Mouse (Mus musculus): ENCODE data around the gene Chrdl2. TPM values are rescaled to one million over a fixed set of nuclear protein-coding genes. Genes with fewer than 3 reads are reported as not detected.
"Not testable (repeated sequence)": the region's sequence is repeated elsewhere in the genome, so short reads cannot be mapped to it uniquely, and the experiment has no call there.

The Chrdl2 gene
- total RNA-seq, 1 experiment = 0.36 TPM

DNA sequence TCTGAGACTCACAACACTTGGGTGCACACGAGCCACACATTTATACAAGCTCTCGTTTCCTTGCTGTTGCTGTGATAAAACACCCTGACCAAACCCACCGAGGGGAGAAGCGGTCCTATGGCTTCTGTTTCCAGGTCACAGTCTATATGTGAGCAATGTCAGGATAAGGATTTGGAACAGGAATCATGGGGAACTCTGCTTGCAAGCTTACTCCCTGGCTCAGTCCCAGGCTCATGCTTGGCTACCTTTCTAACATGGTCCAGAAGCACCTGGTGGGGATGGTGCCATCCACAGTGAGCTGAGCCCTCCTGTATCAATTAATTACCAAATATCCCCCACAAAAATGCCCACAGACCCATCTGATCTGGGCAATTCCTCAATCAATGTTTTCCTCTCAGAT is 36.8 kb upstream of the Chrdl2 start:
- Histone ChIP-seq H3K36me3 (ENCODE audit: control insufficient read depth, insufficient read depth, low read length, poor library complexity, severe bottlenecking) (no peaks in the 10 kb centered on the region), H3K4me1 (ENCODE audit: control insufficient read depth in 2 of 2, insufficient read depth in 2 of 2, low read length in 2 of 2, poor library complexity in 1 of 2) (peaks cover 3 to 8% of the 10 kb centered on the region in 2 experiments; a peak in 3 of 4 replicates), H3K9ac (ENCODE audit: insufficient read depth, low read depth, low read length, poor library complexity, severe bottlenecking) (no peak overlapping the region), H3K27ac (ENCODE audit: insufficient read depth, low read depth, low read length, poor library complexity, severe bottlenecking) (no peak overlapping the region), H3K9me3 (ENCODE audit: control insufficient read depth, insufficient read depth, low read depth, low read length) (no peaks in the 10 kb centered on the region), H3K4me3 (ENCODE audit: insufficient read depth in 1 of 2, low read depth in 1 of 2, low read length in 2 of 2, poor library complexity in 1 of 2, severe bottlenecking in 1 of 2) (no peak overlapping the region)
- in situ Hi-C loops (cut with MboI; ENCODE audit: low sequenced_read_pairs in 2 of 2, unreplicated experiment in 2 of 2) = no loop called here
- no peak for DNase-seq (ENCODE audit: low read depth, low spot score)
- no peak for TF ChIP-seq ZC3H11A (IDR thresholded peaks at IDR 0.05; ENCODE audit: borderline replicate concordance, low read depth, low read length)
- TF ChIP-seq CHD2 (IDR thresholded peaks at IDR 0.05; ENCODE audit: low read depth, low read length) = no peak
- TF ChIP-seq ZNF384 (IDR thresholded peaks at IDR 0.05; ENCODE audit: low read depth, low read length) = no peak
- no peak for TF ChIP-seq HCFC1 (IDR thresholded peaks at IDR 0.05; ENCODE audit: borderline replicate concordance, insufficient read depth, low read length)
- TF ChIP-seq MAFK (IDR thresholded peaks at IDR 0.05; ENCODE audit: insufficient read depth, low read depth, low read length) = no peak

DNA sequence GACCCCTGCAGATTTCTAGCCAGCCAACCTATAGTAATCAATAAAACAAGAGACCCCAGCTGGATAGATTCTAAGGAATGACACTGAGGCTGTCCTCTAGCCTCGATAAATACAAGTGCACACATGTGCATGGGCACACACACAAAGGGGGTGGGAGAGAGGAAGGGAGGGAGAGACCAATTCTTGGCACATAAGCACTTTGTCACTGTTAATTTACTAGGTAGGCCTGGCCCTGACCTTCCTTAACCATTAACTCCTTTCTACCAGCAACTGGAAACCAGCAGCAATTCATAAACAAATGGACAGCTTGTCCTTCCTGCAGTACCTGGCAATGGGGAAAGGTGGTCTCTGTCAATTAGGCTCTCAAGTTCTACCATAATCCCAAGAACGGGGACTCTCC is 34.0 kb upstream of the Chrdl2 start:
- no peak overlapping the region for H3K27ac ChIP-seq (ENCODE audit: insufficient read depth, low read depth, low read length, poor library complexity, severe bottlenecking)
- H3K9me3 ChIP-seq (ENCODE audit: control insufficient read depth, insufficient read depth, low read depth, low read length) = no peaks in the 10 kb centered on the region
- H3K36me3 ChIP-seq (ENCODE audit: control insufficient read depth, insufficient read depth, low read length, poor library complexity, severe bottlenecking) = no peaks in the 10 kb centered on the region; the same call in 1 of the 2 replicates
- no peak overlapping the region for H3K4me3 ChIP-seq (ENCODE audit: insufficient read depth in 1 of 2, low read depth in 1 of 2, low read length in 2 of 2, poor library complexity in 1 of 2, severe bottlenecking in 1 of 2)
- H3K9ac ChIP-seq (ENCODE audit: insufficient read depth, low read depth, low read length, poor library complexity, severe bottlenecking) = no peak overlapping the region
- TF ChIP-seq ZC3H11A (IDR thresholded peaks at IDR 0.05; ENCODE audit: borderline replicate concordance, low read depth, low read length) (no peak), MAFK (IDR thresholded peaks at IDR 0.05; ENCODE audit: insufficient read depth, low read depth, low read length) (no peak), CHD2 (IDR thresholded peaks at IDR 0.05; ENCODE audit: low read depth, low read length) (no peak)
- no peaks in the 10 kb centered on the region; a peak in 1 of 4 replicates for H3K4me1 ChIP-seq (ENCODE audit: control insufficient read depth in 2 of 2, insufficient read depth in 2 of 2, low read length in 2 of 2, poor library complexity in 1 of 2)
- DNase-seq (ENCODE audit: low read depth, low spot score) = no peak
- in situ Hi-C loops (cut with MboI; ENCODE audit: low sequenced_read_pairs in 2 of 2, unreplicated experiment in 2 of 2) = no loop called here

DNA sequence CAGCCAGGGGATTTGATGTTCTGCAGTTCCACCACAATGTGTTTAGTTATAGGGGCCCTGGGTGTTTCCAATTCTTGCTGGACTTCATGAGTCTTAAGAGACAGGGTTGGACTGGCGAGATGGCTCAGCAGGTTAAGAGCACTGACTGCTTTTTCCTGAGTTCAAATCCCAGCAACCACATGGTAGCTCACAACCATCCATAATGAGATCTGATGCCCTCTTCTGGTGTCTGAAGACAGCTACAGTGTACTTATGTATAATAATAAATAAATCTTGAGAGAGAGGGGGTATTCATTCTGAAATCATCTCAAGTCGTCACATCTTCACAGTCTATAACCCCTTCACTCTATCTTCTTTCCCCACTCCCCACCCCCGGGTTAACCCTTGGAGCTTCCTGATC is 33.1 kb upstream of the Chrdl2 start:
- H3K36me3 ChIP-seq (ENCODE audit: control insufficient read depth, insufficient read depth, low read length, poor library complexity, severe bottlenecking); H3K4me3 ChIP-seq (ENCODE audit: insufficient read depth in 1 of 2, low read depth in 1 of 2, low read length in 2 of 2, poor library complexity in 1 of 2, severe bottlenecking in 1 of 2); H3K9ac ChIP-seq (ENCODE audit: insufficient read depth, low read depth, low read length, poor library complexity, severe bottlenecking); in situ Hi-C loops (cut with MboI; ENCODE audit: low sequenced_read_pairs in 2 of 2, unreplicated experiment in 2 of 2); H3K4me1 ChIP-seq (ENCODE audit: control insufficient read depth in 2 of 2, insufficient read depth in 2 of 2, low read length in 2 of 2, poor library complexity in 1 of 2); H3K9me3 ChIP-seq (ENCODE audit: control insufficient read depth, insufficient read depth, low read depth, low read length); H3K27ac ChIP-seq (ENCODE audit: insufficient read depth, low read depth, low read length, poor library complexity, severe bottlenecking); DNase-seq (ENCODE audit: low read depth, low spot score): not testable (repeated sequence)

GRCm38 (mm10) chr7:99974208-99974970 is 31.6 kb upstream of the Chrdl2 start:
- H3K9me3 ChIP-seq (ENCODE audit: control insufficient read depth, insufficient read depth, low read depth, low read length) = no peaks in the 10 kb centered on the region
- in situ Hi-C loops (cut with MboI; ENCODE audit: low sequenced_read_pairs in 2 of 2, unreplicated experiment in 2 of 2) = no loop called here
- H3K36me3 ChIP-seq (ENCODE audit: control insufficient read depth, insufficient read depth, low read length, poor library complexity, severe bottlenecking) = no peaks in the 10 kb centered on the region; the same call in 1 of the 2 replicates
- peaks cover 0 to 3% of the 10 kb centered on the region in 2 experiments; a peak in 3 of 4 replicates for H3K4me1 ChIP-seq (ENCODE audit: control insufficient read depth in 2 of 2, insufficient read depth in 2 of 2, low read length in 2 of 2, poor library complexity in 1 of 2)
- no peak for TF ChIP-seq ZC3H11A (IDR thresholded peaks at IDR 0.05; ENCODE audit: borderline replicate concordance, low read depth, low read length)
- TF ChIP-seq ZNF384 (IDR thresholded peaks at IDR 0.05; ENCODE audit: low read depth, low read length) = no peak
- TF ChIP-seq MAFK (IDR thresholded peaks at IDR 0.05; ENCODE audit: insufficient read depth, low read depth, low read length) = no peak
- no peak for TF ChIP-seq HCFC1 (IDR thresholded peaks at IDR 0.05; ENCODE audit: borderline replicate concordance, insufficient read depth, low read length)
- TF ChIP-seq CHD2 (IDR thresholded peaks at IDR 0.05; ENCODE audit: low read depth, low read length) = no peak
- no peak for DNase-seq (ENCODE audit: low read depth, low spot score)
- H3K27ac ChIP-seq (ENCODE audit: insufficient read depth, low read depth, low read length, poor library complexity, severe bottlenecking) = no peak overlapping the region
- H3K4me3 ChIP-seq (ENCODE audit: insufficient read depth in 1 of 2, low read depth in 1 of 2, low read length in 2 of 2, poor library complexity in 1 of 2, severe bottlenecking in 1 of 2) = no peak overlapping the region
- H3K9ac ChIP-seq (ENCODE audit: insufficient read depth, low read depth, low read length, poor library complexity, severe bottlenecking) = no peak overlapping the region

Measured in ES-E14 (cell line).